Mouse (Mus musculus) myocyte (in vitro differentiated cells): ENCODE measurements around the gene Slc39a1.

Source experiments
- MAX ChIP-seq: IDR thresholded peaks from one replicate; pipeline ENCODE4 v1.6.1; 2011; ENCODE audit warnings: low read depth, mild to moderate bottlenecking, control low read depth
- MYOD1 ChIP-seq, 3 experiments: IDR thresholded peaks; one replicate each; pipeline ENCODE4 v1.6.1; 2011; ENCODE audit warnings: control low read depth in 2 of 3, low read depth in 2 of 3, mild to moderate bottlenecking in 2 of 3, moderate library complexity in 1 of 3; ENCODE audit not compliant: insufficient read length in 2 of 3, control insufficient read depth in 1 of 3
- MYOG ChIP-seq, 3 experiments: IDR thresholded peaks; one replicate each; pipeline ENCODE4 v1.6.1; 2011; ENCODE audit warnings: control low read depth in 2 of 3, low read depth in 2 of 3, mild to moderate bottlenecking in 2 of 3; ENCODE audit not compliant: insufficient read length in 2 of 3, control insufficient read depth in 1 of 3, insufficient read depth in 1 of 3
- POLR2A ChIP-seq: IDR thresholded peaks from one replicate; pipeline ENCODE4 v1.6.1; 2011; ENCODE audit warnings: low read depth, mild to moderate bottlenecking, control low read depth, moderate library complexity; ENCODE audit not compliant: insufficient read length
- POLR2AphosphoS2 ChIP-seq: IDR thresholded peaks from one replicate; pipeline ENCODE4 v1.6.1; 2011; ENCODE audit warnings: low read depth, control low read depth; ENCODE audit not compliant: insufficient read length
- TCF12 ChIP-seq: IDR thresholded peaks from one replicate; pipeline ENCODE4 v1.6.1; 2011; ENCODE audit warnings: mild to moderate bottlenecking, control low read depth; ENCODE audit not compliant: poor library complexity, insufficient read depth, severe bottlenecking
- TCF3 ChIP-seq: IDR thresholded peaks from one replicate; pipeline ENCODE4 v1.6.1; 2011; ENCODE audit warnings: low read depth, control low read depth; ENCODE audit not compliant: insufficient read length

GRCm38 (mm10) chr3:90253653-90254418, 5.9 kb downstream of the Slc39a1 start, which contains the start of gene Crtc2:
- TF ChIP-seq TCF12: no peak
- no peak for TF ChIP-seq MAX
- TF ChIP-seq MYOG (IDR thresholded peaks at IDR 0.05; ENCODE audit: control insufficient read depth in 1 of 3, insufficient read depth in 1 of 3, insufficient read length in 2 of 3, low read depth in 2 of 3): peak in 1 of 3 experiments; percentile 9
- TF ChIP-seq POLR2AphosphoS2: peak; percentile 78
- TF ChIP-seq POLR2A: no peak
- TF ChIP-seq TCF3: no peak
- no peak for TF ChIP-seq MYOD1 (IDR thresholded peaks at IDR 0.05; ENCODE audit: control insufficient read depth in 1 of 3, insufficient read length in 2 of 3, low read depth in 2 of 3)
